Comparison of ENCODE assay signal across 8 mouse cellular contexts in genomic region chr12:20196386-20196785, GRCm38 (mm10).
DNase-seq lines count a peak whose midpoint lies in the region; ATAC-seq lines count a peak whose summit lies in the region.
"Not testable (repeated sequence)": the region's sequence is repeated elsewhere in the genome, so short reads cannot be mapped to it uniquely, and the experiment has no call there.

No protein-coding gene starts in this region.

- DNase-seq in adrenal gland, adult (ENCODE audit: inconsistent age in 2 of 2, low spot score in 1 of 2) = peak; percentile 21 to 65
- DNase-seq in embryonic facial prominence, embryonic 11.5 days (ENCODE audit: low spot score) = peak; percentile 65
- peak; percentile 5 for DNase-seq in gastrocnemius, postnatal 25 days
- peak; percentile 70 for DNase-seq in limb, embryonic 10.5 days (ENCODE audit: low spot score)
- DNase-seq in lung, postnatal 4 days = peak; percentile 34 to 58
- peak; percentile 13 for DNase-seq in ovary, postnatal 36 days (ENCODE audit: low spot score)
- peak; percentile 7 for DNase-seq in urinary bladder, postnatal 25 days (ENCODE audit: low spot score)

- H3K4me1 ChIP-seq in embryonic facial prominence, embryonic 11.5 days (ENCODE audit: control insufficient read depth, insufficient read depth, low read length); hindbrain, embryonic 12.5 days; limb, embryonic 10.5 days: not testable (repeated sequence)

- H3K9me3 ChIP-seq in embryonic facial prominence, embryonic 11.5 days (replicated peaks; ENCODE audit: control insufficient read depth, low read length); hindbrain, embryonic 12.5 days (replicated peaks); limb, embryonic 10.5 days (replicated peaks): not testable (repeated sequence)

- ATAC-seq in embryonic facial prominence, embryonic 11.5 days (replicated peaks; ENCODE audit: insufficient number of reproducible peaks, low FRiP score, low TSS enrichment, low read depth); hindbrain, embryonic 12.5 days (ENCODE audit: low FRiP score): not testable (repeated sequence)

- not testable (repeated sequence) for H3K9ac ChIP-seq in embryonic facial prominence, embryonic 11.5 days (replicated peaks; ENCODE audit: low read length); hindbrain, embryonic 12.5 days

- peak overlapping the region; percentile 7; the same call in 1 of the 2 replicates for H3K4me2 ChIP-seq in embryonic facial prominence, embryonic 11.5 days (ENCODE audit: low read depth, low read length)
- H3K4me2 ChIP-seq in hindbrain, embryonic 12.5 days (replicated peaks) = peak overlapping the region; percentile 49

- H3K27me3 ChIP-seq in embryonic facial prominence, embryonic 11.5 days (ENCODE audit: control insufficient read depth, insufficient read depth, low read length); hindbrain, embryonic 12.5 days; limb, embryonic 10.5 days (ENCODE audit: low read depth, poor library complexity, severe bottlenecking): not testable (repeated sequence)

- not testable (repeated sequence) for H3K27ac ChIP-seq in embryonic facial prominence, embryonic 11.5 days (replicated peaks; ENCODE audit: low read depth, low read length); hindbrain, embryonic 12.5 days
- peak overlapping the region; percentile 81 for H3K27ac ChIP-seq in limb, embryonic 10.5 days

- WGBS in embryonic facial prominence, embryonic 11.5 days = 3% methylated on average over 12 of the region's 42 CpGs
- 1% methylated on average over 37 of the region's 42 CpGs for WGBS in hindbrain, embryonic 12.5 days
- 0% methylated on average over 31 of the region's 42 CpGs for WGBS in limb, embryonic 10.5 days

- H3K4me3 ChIP-seq in embryonic facial prominence, embryonic 11.5 days (ENCODE audit: low read depth, low read length) = peak overlapping the region; percentile 40
- peak overlapping the region; percentile 48 for H3K4me3 ChIP-seq in hindbrain, embryonic 12.5 days
- H3K4me3 ChIP-seq in limb, embryonic 10.5 days = peak overlapping the region; percentile 58

- H3K36me3 ChIP-seq in embryonic facial prominence, embryonic 11.5 days (replicated peaks; ENCODE audit: control insufficient read depth, insufficient read depth, low read depth, low read length); hindbrain, embryonic 12.5 days; limb, embryonic 10.5 days: not testable (repeated sequence)

Comparison
In these comparisons a context has a peak if more than half of its experiments do, and no peak if none do; other contexts are left out.
1. DNase-seq: peak in every context shown above with its lines; median percentile 70 in limb, embryonic 10.5 days; 65 in embryonic facial prominence, embryonic 11.5 days; 46 in lung, postnatal 4 days; 43 in adrenal gland, adult; 13 in ovary, postnatal 36 days; 7 in urinary bladder, postnatal 25 days; 5 in gastrocnemius, postnatal 25 days.